Mouse (Mus musculus) midbrain, postnatal 0 days (tissue): ENCODE data around the gene Sertad2. TPM values are rescaled to one million over a fixed set of nuclear protein-coding genes. Genes with fewer than 3 reads are reported as not detected.

ENCODE experiments used
- ATAC-seq: fragments of 200-750 bp; cut with Nextera tagmentation; 2 replicates; pipeline ENCODE4 v1.8.0; 2017; ENCODE audit warnings: moderate number of reproducible peaks, mild to moderate bottlenecking, moderate TSS enrichment, moderate library complexity; ENCODE audit not compliant: low FRiP score
- DNase-seq: peaks from one replicate; pipeline ENCODE4 v3.0.0-alpha.2; 2015; ENCODE audit warnings: low spot score
- H3K27ac ChIP-seq: fragments of 300-500 bp; sonication (generic); 2 replicates; pipeline ENCODE4 v1.5.1; 2014; ENCODE audit warnings: low read depth, mild to moderate bottlenecking, low read length, mixed read lengths
- H3K27me3 ChIP-seq: fragments of 300-500 bp; sonication (generic); 2 replicates; pipeline ENCODE4 v1.6.1; 2014; ENCODE audit warnings: low read length, control low read depth, mixed read lengths; ENCODE audit not compliant: insufficient read depth
- H3K36me3 ChIP-seq: fragments of 300-500 bp; sonication (generic); 2 replicates; pipeline ENCODE4 v1.6.1; 2014; ENCODE audit warnings: low read length, control low read depth, mixed read lengths; ENCODE audit not compliant: insufficient read depth
- H3K4me1 ChIP-seq: fragments of 300-500 bp; sonication (generic); 2 replicates; pipeline ENCODE4 v1.6.1; 2014; ENCODE audit warnings: mild to moderate bottlenecking, control low read depth, antibody characterized with exemption, low read length, mixed read lengths; ENCODE audit not compliant: insufficient read depth
- H3K4me2 ChIP-seq: fragments of 300-500 bp; sonication (generic); 2 replicates; pipeline ENCODE4 v1.6.1; 2014; ENCODE audit warnings: low read depth, mild to moderate bottlenecking, low read length, mixed read lengths; ENCODE audit not compliant: poor library complexity, severe bottlenecking
- H3K4me3 ChIP-seq: fragments of 300-500 bp; sonication (generic); 2 replicates; pipeline ENCODE4 v1.5.1; 2014; ENCODE audit warnings: low read depth, mild to moderate bottlenecking, low read length, moderate library complexity
- H3K9ac ChIP-seq: fragments of 300-500 bp; sonication (generic); replicated peaks from 2 replicates; pipeline ENCODE4 v1.6.1; 2014; ENCODE audit warnings: mild to moderate bottlenecking, low read length, moderate library complexity, mixed read lengths; ENCODE audit not compliant: poor library complexity, severe bottlenecking
- H3K9me3 ChIP-seq: fragments of 300-500 bp; sonication (generic); 2 replicates; pipeline ENCODE4 v1.6.1; 2016; ENCODE audit warnings: low read length, control low read depth
- CTCF ChIP-seq: IDR thresholded peaks from 2 replicates; pipeline ENCODE4 v1.5.1; 2016; ENCODE audit warnings: antibody characterized with exemption, mild to moderate bottlenecking
- WGBS: fragments of 180-500 bp; shearing (Covaris S2); extraction: QIAGEN DNeasy Blood & Tissue Kit; methylation state at CpG from one replicate; pipeline ENCODE4 v1.1.7; 2014; 5-methylcytosine and 5-hydroxymethylcytosine counted together
- polyA plus RNA-seq: library from polyadenylated mRNA; unstranded; fragments of >200 nt; fragmentation: Nextera tagmentation; extraction: Ambion mirVana; gene quantifications from 2 replicates; pipeline ENCODE4 v1.2.1, GENCODE M21; 2015
- total RNA-seq: library from RNA; depleted of rRNA; stranded (reverse); fragments of >200 nt; gene quantifications from 2 replicates; pipeline ENCODE4 v1.2.3, GENCODE M21; 2014

Sertad2 gene
- total and polyA plus RNA-seq, 2 experiments from 2014 or later = 15.2 to 31.4 TPM

- 72% methylated on average over 4 of the region's 4 CpGs for WGBS
- Histone ChIP-seq H3K4me3 (no peak overlapping the region), H3K9me3 (no peaks in the 10 kb centered on the region), H3K9ac (0 out of 2 replicates have a peak overlapping the region, but pooled peaks have one; percentile 24), H3K36me3 (no peaks in the 10 kb centered on the region), H3K4me2 (no peak overlapping the region), H3K27ac (no peak overlapping the region), H3K27me3 (no peaks in the 10 kb centered on the region), H3K4me1 (peaks cover 11% of the 10 kb centered on the region; the same call in 1 of the 2 replicates)
- no peak for ATAC-seq
- no peak for TF ChIP-seq CTCF
- no peak for DNase-seq
These were observed 93.1 kb downstream of the Sertad2 start for GRCm38 (mm10) chr11:20636114-20636513.

- TF ChIP-seq CTCF = no peak
- no peak overlapping the region for H3K4me3 ChIP-seq
- H3K27ac ChIP-seq = no peak overlapping the region
- DNase-seq (no peak), ATAC-seq (no peak)
- H3K9ac ChIP-seq = no peak overlapping the region
- H3K9me3 ChIP-seq = no peaks in the 10 kb centered on the region
- H3K4me1 ChIP-seq = peaks cover 11% of the 10 kb centered on the region; the same call in 1 of the 2 replicates
- H3K36me3 ChIP-seq = no peaks in the 10 kb centered on the region
- no peaks in the 10 kb centered on the region for H3K27me3 ChIP-seq
- no peak overlapping the region for H3K4me2 ChIP-seq
These were observed 94.0 kb downstream of the Sertad2 start for GRCm38 (mm10) chr11:20637060-20637459.

- peak; percentile 67 for DNase-seq
- H3K4me1 ChIP-seq = peaks cover 6% of the 10 kb centered on the region; the same call in 1 of the 2 replicates
- H3K4me2 ChIP-seq = no peak overlapping the region
- TF ChIP-seq CTCF = peak; percentile 86
- H3K9ac ChIP-seq = no peak overlapping the region
- no peaks in the 10 kb centered on the region for H3K27me3 ChIP-seq
- no peaks in the 10 kb centered on the region for H3K9me3 ChIP-seq
- WGBS = 26% methylated on average over 3 of the region's 3 CpGs
- H3K27ac ChIP-seq = no peak overlapping the region
- H3K4me3 ChIP-seq = no peak overlapping the region
- no peaks in the 10 kb centered on the region for H3K36me3 ChIP-seq
- no peak for ATAC-seq
These were observed 95.8 kb downstream of the Sertad2 start for GRCm38 (mm10) chr11:20638841-20639240.

GRCm38 (mm10) chr11:20639918-20640447, 96.9 kb downstream of the Sertad2 start:
- peak; percentile 53; the same call in 1 of the 2 replicates for ATAC-seq
- peaks cover 6% of the 10 kb centered on the region; the same call in 1 of the 2 replicates for H3K4me1 ChIP-seq
- H3K36me3 ChIP-seq = no peaks in the 10 kb centered on the region
- 0 out of 2 replicates have a peak overlapping the region, but pooled peaks have one; percentile 12 for H3K27ac ChIP-seq
- peak overlapping the region; percentile 15; the same call in 1 of the 2 replicates for H3K4me2 ChIP-seq
- no peak overlapping the region for H3K9ac ChIP-seq
- no peak for TF ChIP-seq CTCF
- DNase-seq = peak; percentile 67
- no peaks in the 10 kb centered on the region for H3K9me3 ChIP-seq
- no peak overlapping the region for H3K4me3 ChIP-seq
- WGBS = 9% methylated on average over 11 of the region's 11 CpGs
- no peaks in the 10 kb centered on the region for H3K27me3 ChIP-seq

- WGBS = 74% methylated on average over 5 of the region's 5 CpGs
- H3K9me3 ChIP-seq = no peaks in the 10 kb centered on the region
These were observed 99.3 kb downstream of the Sertad2 start for GRCm38 (mm10) chr11:20642321-20642720.

GRCm38 (mm10) chr11:20643161-20643560, 100.1 kb downstream of the Sertad2 start:
- WGBS = 72% methylated on average over 5 of the region's 5 CpGs
- H3K4me1 ChIP-seq = peaks cover 13% of the 10 kb centered on the region
- TF ChIP-seq CTCF = no peak

More at GRCm38 (mm10) chr11:20642321-20642720, 99.3 kb downstream of the Sertad2 start:
- Histone ChIP-seq H3K36me3 (no peaks in the 10 kb centered on the region), H3K4me3 (no peak overlapping the region), H3K27ac (no peak overlapping the region), H3K27me3 (no peaks in the 10 kb centered on the region), H3K9ac (no peak overlapping the region), H3K4me1 (peaks cover 9% of the 10 kb centered on the region; the same call in 1 of the 2 replicates), H3K4me2 (no peak overlapping the region)
- DNase-seq = no peak
- TF ChIP-seq CTCF = no peak
- no peak for ATAC-seq

More at GRCm38 (mm10) chr11:20643161-20643560, 100.1 kb downstream of the Sertad2 start:
- Histone ChIP-seq H3K9ac (no peak overlapping the region), H3K27ac (no peak overlapping the region), H3K9me3 (no peaks in the 10 kb centered on the region), H3K4me2 (no peak overlapping the region), H3K36me3 (no peaks in the 10 kb centered on the region), H3K4me3 (no peak overlapping the region), H3K27me3 (no peaks in the 10 kb centered on the region)
- no peak for DNase-seq
- ATAC-seq = no peak
